Mouse (Mus musculus): Measurements from ENCODE around the gene Kctd8.

The Kctd8 gene

DNA sequence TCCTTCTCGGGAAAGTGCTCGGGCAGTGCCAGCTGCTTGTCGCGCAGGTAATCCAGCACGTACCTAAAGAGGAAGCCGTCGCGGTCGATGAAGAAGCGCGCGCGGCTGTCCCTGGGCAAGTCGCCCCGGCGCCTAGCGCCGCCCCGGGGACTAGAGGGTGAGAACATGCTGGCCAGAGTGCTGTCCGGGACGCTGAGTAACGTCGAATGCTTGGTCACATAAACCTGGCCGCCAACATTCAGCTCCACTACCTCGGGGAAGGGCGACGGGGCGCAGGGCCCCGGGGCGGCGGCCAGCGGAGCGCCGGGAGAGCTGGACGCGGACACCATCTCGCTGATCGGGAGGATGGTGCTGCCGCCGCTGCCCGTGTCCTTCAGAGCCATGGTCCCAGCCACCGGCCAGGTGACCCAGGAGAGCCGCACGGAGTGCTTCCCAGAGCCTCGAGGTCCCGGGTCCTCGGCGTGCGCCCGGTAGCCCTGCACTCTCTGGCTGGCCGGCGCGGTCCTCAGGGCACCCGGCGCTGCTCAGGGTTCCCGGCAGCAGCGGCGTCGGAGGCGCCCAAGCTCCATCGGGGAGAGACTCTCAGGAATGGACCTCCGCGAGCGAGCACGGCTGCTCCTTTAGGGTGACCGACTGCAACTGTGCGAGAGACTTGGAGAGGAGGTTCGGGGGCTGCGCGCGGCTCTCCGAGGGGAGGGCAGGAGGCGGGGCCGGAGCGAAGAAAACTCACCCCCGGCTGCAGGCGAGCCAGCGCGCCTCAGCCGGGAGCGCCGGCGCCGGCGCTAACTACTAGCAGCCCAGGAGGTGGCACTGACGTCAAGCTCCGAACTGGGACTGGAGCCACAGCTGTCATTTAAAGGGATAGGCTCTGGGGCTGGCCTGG is at the start of gene Kctd8:
TSS of gene Kctd8 (minus strand) at position 761 of the 883 bp plus-strand sequence.
- ATAC-seq (ENCODE audit: insufficient number of reproducible peaks, low FRiP score, low TSS enrichment), result peak; percentile 79

DNA sequence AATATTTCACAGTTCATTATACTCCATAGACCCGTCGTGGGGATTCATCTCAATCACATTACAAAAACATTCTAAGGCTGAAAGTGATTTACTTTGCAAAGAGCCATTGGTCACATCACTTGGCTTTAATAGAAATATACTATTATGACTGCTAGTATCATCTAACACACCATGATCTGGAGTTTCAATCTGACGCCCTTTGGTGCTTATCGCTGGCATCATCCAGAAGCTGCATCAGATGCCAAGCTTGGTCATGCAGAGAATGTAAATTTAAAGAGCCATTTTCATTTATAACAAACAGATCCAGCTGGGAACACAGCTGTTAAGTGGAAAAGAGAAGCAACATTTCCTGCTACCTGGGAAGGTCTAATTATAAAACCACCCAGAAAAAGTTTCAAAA is 37.6 kb upstream of the Kctd8 start:
- ATAC-seq (ENCODE audit: insufficient number of reproducible peaks, low FRiP score, low TSS enrichment), result no peak

DNA sequence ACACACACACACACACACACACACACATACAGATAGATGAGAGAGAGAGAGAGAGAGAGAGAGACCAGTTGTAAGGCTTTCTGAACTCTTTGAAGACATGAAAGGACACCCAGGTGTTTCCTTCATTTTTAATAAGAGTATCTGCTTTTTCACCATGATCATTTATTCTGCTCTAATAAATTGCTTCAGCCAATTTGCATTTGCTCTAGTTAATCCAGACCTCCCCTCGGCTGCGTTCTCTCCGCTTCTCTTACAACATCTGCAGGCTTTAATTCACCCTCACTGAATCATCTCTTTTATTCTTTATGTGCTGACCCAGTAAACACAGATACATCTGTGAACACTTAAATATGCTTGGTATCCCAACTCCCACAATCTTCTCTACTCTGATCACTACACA is 9.1 kb upstream of the Kctd8 start:
- ATAC-seq (ENCODE audit: insufficient number of reproducible peaks, low FRiP score, low TSS enrichment), result no peak

DNA sequence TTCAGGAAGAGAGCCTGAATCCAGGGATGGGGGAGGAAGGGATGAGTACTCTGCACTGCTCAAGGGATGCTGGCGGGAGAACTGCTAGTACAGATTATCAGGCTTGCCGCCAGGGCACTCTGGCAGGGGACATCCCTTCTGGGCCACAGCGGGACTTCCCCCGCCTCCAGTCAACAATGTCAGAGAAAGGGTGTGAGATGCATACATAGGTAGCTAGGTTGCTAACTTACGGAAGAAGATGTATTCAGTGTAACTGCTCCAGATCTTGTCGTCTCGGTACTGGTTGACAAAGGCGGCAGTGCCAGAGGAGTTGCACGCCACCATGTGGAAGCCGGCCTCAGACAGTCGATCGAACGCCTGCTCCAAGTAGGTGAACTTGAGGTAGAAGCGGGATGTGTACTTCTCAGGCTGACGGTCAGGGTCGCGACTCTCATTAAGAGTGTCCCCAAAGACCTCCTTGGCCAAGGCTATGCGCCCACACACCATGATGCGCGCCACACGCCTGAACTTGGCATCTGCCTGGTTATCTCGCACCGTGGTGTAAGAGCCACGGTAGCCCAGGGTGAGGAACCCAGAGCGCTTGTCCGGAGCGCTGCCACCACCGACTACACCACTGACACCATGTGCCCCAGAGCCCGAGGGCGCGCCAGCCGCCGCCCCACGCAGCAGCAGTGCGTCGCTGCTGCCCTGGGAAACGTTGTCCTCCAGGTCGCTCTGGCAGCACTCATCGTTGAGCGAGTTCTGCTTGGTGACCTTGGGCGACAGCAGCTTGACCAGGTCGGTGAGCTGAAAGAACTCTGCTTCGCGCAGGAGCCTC is 1.2 kb downstream of the Kctd8 start:
- peak; percentile 60 for ATAC-seq (ENCODE audit: insufficient number of reproducible peaks, low FRiP score, low TSS enrichment)

DNA sequence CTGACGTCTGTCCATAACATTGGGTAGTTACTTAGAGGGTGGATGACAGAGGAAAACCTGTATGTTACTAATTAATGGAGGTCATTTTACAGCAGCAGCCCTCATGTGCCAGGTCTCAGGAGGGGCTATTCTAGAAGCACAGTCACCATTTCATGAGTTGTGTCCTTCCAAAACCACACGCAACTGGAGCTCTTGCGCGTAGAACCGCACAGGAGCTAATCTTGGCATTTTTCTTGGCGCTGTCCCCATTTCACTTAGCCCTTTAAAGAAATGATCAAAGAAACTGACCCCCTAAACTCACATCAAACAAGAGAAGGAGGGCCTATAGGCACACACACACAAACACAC is 1.9 kb downstream of the Kctd8 start:
- no peak for ATAC-seq (ENCODE audit: insufficient number of reproducible peaks, low FRiP score, low TSS enrichment)

DNA sequence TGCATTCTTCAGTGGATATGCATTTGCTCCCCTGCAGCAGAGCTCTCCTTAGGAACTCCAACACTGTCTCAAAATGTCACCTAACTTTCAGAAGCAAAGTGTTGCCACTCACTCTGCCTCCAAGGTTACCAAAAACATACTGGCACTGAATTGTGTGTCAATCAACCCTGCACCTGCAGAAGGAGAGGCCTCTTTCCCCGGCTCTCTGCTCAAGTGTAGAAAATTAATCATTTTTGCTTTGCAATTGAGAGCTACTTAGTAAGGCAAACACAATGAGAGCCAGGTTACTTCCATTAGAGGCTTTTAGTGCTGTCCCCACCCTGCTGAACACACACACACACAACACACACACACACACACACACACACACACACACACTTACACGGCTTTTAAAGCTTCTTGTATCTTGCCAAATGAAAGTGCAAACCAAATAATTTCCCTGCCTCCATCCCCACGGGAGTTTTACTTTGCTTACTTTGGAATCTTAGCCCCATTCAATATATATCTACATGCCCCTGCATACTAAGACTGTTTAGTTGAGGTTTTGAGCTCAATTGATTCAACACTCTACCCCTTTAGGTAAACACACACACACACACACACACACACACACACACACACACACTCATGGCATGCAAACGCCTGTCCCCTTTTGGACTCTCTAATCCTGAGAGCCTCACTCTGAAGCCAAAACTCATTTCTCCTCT is 2.4 kb downstream of the Kctd8 start:
- no peak for ATAC-seq (ENCODE audit: insufficient number of reproducible peaks, low FRiP score, low TSS enrichment)

DNA sequence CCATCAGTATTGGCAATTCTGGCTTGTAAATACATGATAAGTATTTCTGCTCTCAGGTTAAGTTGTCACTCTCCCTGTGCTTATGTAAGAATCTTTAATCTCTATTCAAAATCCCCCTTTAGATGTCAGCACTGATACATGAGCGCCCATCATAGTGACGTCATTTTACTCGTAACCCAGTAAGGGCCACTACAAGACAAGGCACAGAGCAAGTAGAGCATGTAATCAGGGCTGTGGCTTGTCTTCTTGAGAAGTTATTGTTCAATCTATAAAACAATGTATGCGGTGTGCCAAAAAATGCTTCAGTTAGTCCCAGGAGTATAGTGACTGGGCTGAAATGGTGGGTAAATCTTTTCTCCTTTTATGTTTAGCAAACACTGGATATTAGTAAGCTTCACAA is 13.9 kb downstream of the Kctd8 start:
- no peak for ATAC-seq (ENCODE audit: insufficient number of reproducible peaks, low FRiP score, low TSS enrichment)

DNA sequence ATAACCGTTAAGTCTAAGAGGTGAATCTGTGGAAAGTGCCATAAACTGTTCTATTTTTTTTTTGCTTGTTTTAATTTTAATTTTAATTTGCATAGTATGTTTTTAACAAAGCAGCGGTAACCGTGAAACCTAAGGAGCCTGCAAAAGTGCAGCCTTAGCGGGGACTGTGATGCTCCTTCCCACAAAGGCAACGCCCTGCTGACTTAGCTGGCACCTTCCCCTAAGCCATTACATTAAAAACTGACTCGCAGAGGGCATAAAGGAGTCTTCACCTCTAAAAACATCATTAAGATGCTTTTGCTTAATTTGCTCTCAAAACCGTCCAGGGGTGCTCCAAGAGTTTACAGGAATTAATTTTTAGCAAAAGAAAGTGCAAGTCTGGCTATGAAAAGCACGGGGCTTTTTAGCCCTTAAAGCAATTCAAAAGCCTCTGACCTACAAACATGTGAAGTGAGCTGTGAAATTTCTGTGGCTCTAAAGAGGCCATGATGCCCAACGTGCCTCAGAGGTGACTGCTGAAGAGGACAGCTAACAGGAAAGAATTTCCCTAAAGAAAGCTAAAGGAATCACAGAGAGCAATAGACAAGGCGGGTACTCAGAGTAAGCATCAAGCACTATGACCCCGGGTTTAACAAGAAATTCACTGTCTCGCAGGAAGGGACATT is 16.8 kb downstream of the Kctd8 start:
- ATAC-seq (ENCODE audit: insufficient number of reproducible peaks, low FRiP score, low TSS enrichment), result peak; percentile 85

DNA sequence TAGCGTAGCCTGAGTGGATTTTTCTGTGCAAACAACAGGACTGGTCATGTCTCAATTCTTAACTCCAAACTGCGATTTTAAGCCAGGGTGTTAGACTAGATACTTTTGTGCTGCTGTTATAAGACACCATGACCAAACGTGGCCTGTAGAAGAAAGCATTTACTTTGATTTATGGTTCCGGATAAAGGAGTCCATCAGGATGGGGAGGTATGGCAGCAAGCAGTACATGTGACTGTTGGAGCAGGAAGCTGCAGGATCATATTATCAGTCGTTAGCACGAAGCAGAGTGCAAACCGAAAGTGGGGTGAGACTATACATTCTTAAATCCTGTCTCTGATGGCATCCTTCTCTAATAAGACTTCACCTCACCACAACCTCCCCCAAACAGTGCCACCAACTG is 28.9 kb downstream of the Kctd8 start:
- ATAC-seq (ENCODE audit: insufficient number of reproducible peaks, low FRiP score, low TSS enrichment), result peak; percentile 20; the same call in 1 of the 2 replicates

DNA sequence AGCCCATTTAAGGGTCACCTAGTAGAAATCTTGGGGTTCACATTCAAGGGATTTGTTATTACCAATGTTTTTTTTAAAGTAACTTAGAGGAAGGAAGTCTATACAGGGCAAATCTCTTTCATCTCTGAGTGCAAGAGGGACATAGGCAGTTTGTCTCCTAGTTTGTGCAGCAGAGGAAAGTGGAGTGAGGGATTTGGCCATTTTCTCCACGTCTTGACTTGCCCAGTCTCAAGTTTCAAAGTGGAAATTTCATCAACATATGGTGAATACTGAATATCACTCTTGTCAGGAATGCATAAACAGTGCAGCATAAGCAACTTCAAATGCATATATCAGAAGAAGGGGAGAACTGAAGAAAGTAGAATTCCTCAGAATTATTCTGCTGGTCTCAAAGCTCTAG is 39.8 kb downstream of the Kctd8 start:
- no peak for ATAC-seq (ENCODE audit: insufficient number of reproducible peaks, low FRiP score, low TSS enrichment)

DNA sequence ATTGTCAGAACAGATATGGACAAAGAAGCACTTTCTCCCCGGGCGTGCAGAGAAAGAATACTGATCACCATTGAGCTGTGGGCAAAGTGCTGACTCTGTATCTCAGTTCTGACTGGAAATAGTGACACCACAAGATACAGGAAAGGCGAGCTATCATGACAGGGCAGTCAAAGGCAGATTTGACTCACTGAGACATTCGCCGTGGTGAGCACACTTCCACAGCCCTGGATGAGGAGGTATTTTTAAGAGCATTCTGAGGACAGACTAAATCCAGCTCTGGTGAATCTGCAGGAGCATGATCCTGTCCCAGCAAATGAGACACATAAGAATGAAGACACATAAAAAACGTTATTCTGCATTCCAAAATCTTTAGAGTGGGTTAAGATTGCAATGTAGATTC is 49.1 kb downstream of the Kctd8 start:
- no peak for ATAC-seq (ENCODE audit: insufficient number of reproducible peaks, low FRiP score, low TSS enrichment)

DNA sequence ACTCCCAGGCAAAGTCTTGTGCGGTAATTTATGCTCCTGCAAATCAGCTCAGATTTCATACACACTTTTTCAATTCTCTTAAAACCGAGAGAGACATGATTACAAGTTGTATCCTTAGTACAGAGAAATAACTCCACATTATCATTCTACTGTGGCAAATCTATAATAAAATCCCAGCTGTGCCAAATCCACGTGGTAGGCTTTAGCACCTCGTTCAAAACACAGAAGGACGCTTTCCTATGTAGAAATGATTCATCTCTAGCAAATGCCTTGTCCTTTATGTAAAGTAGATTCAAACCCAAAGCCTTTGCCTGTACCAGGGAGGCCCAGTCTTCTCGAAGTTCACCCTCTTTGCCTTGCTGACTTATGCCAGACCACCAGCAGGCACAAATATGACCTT is 57.1 kb downstream of the Kctd8 start:
- ATAC-seq (ENCODE audit: insufficient number of reproducible peaks, low FRiP score, low TSS enrichment), result no peak

DNA sequence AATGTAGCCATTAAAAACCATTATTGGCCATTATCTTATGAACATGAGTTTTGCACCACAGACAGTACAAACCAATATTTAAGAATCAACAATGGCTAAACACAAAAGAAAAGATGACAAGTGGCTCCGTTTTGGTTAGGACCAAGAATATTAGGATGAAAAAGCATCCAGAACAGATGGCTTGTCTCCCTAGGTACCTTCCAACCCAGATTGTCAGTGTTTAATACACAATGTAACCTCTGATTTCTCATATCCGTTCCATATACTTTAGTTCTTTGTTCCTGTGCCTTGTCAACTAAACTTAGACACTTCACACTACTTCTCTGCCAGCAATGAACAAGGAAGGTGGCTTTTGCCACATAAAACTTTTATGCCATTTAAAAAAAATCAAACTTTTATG is 89.1 kb downstream of the Kctd8 start:
- peak; percentile 91 for ATAC-seq (ENCODE audit: insufficient number of reproducible peaks, low FRiP score, low TSS enrichment)

DNA sequence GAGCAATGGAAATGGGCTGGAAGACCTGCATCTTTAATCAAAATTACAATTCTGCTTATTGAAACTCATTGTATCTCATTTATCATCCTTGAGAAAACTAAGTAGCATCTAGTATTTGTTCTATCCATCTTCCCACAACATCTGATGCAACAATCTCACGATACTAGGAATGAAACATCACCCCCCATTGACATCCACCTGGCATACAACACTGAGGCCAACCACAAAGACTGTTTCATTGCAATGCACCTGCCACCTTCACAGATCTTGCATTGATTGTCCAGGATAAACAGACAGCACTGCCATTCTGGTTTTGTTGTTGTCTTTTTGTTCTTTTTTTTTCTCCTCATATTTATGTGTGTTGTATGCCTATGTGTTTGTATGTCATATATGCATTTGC is 99.5 kb downstream of the Kctd8 start:
- peak; percentile 78; the same call in 1 of the 2 replicates for ATAC-seq (ENCODE audit: insufficient number of reproducible peaks, low FRiP score, low TSS enrichment)

DNA sequence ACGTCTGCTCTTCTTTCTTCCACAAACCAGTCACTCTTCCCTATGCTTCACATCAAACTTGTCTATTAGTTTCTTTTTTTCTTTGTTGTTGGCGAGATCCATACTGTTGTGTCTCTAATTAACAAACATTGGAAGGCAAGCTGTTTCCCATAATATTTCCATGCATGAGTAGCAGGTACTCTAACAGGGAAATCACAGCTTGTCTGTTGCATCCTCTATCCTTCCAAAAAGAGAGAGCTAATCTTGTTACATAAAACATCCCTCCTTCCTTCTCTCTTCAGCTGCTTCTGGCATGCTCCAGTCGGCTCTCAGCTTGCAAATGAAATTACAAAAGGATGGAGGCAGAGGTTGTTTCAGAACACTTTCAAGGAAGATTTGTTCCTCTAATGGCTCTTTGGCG is 107.9 kb downstream of the Kctd8 start:
- ATAC-seq (ENCODE audit: insufficient number of reproducible peaks, low FRiP score, low TSS enrichment), result peak; percentile 73; the same call in 1 of the 2 replicates

DNA sequence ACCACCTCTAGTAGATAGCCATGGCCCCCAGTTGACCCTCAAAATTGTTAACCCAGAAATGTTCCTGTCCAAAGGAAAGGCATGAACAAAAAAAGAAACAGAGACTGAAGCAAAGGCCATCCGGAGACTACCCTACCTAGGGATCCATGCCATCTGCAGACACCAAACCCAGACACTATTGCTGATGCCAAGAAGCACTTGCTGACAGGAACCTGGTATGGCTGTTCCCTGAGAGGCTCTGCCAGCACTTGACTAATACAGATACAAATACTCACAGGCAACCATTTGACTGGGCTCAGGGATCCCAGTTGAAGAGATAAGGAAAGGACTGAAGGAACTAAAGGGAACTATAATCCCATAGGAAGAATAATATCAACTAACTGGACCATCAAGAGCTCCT is 109.8 kb downstream of the Kctd8 start:
- peak; percentile 76 for ATAC-seq (ENCODE audit: insufficient number of reproducible peaks, low FRiP score, low TSS enrichment)

DNA sequence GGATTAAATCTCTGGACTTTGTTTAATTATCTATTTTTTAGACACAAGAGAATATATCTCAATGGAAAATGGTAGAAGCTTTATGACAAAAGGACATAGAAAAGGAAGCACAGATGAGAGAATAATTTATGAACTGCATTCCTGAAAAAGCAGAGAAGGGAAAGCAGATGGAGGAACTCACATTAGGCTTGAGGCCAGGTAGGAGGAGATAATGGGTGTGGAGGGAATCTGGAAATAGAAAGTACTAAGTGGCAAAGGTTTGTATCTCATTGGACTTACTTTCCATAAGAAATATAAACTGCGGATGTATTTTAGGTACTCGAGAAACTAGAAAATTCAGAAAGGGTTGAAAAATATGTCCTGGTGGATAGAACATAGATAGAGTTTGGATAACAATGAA is 114.3 kb downstream of the Kctd8 start:
- ATAC-seq (ENCODE audit: insufficient number of reproducible peaks, low FRiP score, low TSS enrichment), result peak; percentile 79

DNA sequence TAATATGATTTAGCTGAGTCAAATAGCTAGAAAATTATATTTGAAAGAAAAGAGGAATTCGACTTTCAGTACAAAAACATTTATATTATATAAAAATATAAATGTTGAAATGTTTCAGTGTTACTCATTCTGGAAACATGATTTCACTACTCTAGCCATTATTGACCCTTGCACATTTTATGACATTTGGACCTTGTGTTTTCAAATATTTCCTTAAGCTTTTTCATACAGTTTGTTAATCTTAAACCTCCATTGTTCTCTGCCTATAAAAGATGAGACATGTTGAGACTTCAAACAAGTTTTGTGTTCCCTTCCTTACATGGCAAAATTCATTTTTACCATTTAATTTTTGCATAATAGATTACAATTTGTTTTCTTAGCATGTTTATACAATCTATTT is 118.9 kb downstream of the Kctd8 start:
- no peak for ATAC-seq (ENCODE audit: insufficient number of reproducible peaks, low FRiP score, low TSS enrichment)

DNA sequence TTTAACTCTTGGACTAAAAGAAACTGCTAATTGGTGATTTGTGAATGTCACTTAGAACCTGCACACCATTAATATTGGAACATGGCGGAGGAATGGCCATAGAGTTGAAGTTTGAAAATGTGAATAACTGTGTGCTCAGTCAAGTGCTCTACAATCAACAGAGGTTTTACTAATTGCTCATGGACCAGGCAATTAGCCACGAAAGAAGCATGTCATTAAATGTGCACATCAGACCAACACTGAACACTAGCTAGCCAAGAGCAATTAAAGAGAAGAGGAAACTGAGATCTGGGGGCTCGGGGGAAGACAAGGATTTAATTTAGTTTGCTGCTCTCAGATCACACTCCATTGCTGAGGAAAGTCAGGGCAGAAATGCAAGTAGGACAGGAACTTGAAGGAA is 126.3 kb downstream of the Kctd8 start:
- ATAC-seq (ENCODE audit: insufficient number of reproducible peaks, low FRiP score, low TSS enrichment), result no peak

DNA sequence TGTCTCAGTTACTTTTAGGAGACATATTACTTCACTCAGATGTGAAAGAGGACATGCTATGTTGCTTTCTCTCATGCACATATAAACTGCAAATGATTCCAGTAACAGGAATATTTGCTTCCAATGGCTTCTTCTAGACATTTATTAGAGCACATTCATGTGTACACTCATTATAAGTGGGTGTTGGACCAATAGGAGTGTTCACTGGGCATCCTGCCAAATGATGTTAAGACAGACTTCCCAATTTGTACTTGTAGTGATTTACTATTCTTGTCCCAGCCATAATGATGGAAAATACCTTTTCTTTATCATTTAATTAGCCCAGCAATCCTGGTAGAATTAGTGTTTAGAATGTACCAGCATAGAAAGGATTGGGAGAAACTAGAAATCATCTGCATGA is 132.1 kb downstream of the Kctd8 start:
- no peak for ATAC-seq (ENCODE audit: insufficient number of reproducible peaks, low FRiP score, low TSS enrichment)

Data from cerebellum, adult (tissue).